Mouse (Mus musculus): ENCODE results near the gene Sgca. TPM values are rescaled to one million over a fixed set of nuclear protein-coding genes. Genes with fewer than 3 reads are reported as not detected.
A peak's percentile ranks its signal among the peaks of the same experiment; 100 is the strongest.

Gene Sgca
- 0.22 TPM in 1 of 2 replicates, not detected in the other for polyA plus RNA-seq (2014; fragmentation: Nextera tagmentation; extraction: Ambion mirVana)

GRCm38 (mm10) chr11:94976199-94976598 is at the start of gene Sgca:
Sgca (minus strand) TSS chr11:94976327.
- H3K36me3 ChIP-seq (ENCODE audit: control insufficient read depth, insufficient read depth, low read length), result no peaks in the 10 kb centered on the region
- peaks cover 4% of the 10 kb centered on the region; the same call in 1 of the 2 replicates for H3K4me1 ChIP-seq (replicated peaks; ENCODE audit: control insufficient read depth, insufficient read depth, low read length)
- ATAC-seq (replicated peaks; ENCODE audit: low FRiP score, low TSS enrichment, low read depth) (no peak), DNase-seq (ENCODE audit: low spot score) (no peak)
- no peak within 1 kb of the TSS for H3K9ac ChIP-seq (ENCODE audit: low read length)
- 70% methylated on average over 5 of the region's 5 CpGs for WGBS
- no peak within 1 kb of the TSS for H3K27ac ChIP-seq (ENCODE audit: low read depth)
- no peak within 1 kb of the TSS for H3K4me2 ChIP-seq (ENCODE audit: low read length)
- H3K9me3 ChIP-seq (ENCODE audit: control insufficient read depth, low read length), result no peaks in the 10 kb centered on the region
- no peaks in the 10 kb centered on the region for H3K27me3 ChIP-seq (replicated peaks; ENCODE audit: control insufficient read depth, insufficient read depth, low read length)
- H3K4me3 ChIP-seq (ENCODE audit: low read depth, low read length), result no peak within 1 kb of the TSS

- H3K4me2 ChIP-seq (ENCODE audit: low read length), result no peak overlapping the region
- no peaks in the 10 kb centered on the region for H3K4me1 ChIP-seq (replicated peaks; ENCODE audit: control insufficient read depth, insufficient read depth, low read length)
- ATAC-seq (replicated peaks; ENCODE audit: low FRiP score, low TSS enrichment, low read depth) (no peak), DNase-seq (ENCODE audit: low spot score) (no peak)
- no peaks in the 10 kb centered on the region for H3K9me3 ChIP-seq (ENCODE audit: control insufficient read depth, low read length)
- no peak overlapping the region for H3K4me3 ChIP-seq (ENCODE audit: low read depth, low read length)
- no peaks in the 10 kb centered on the region for H3K27me3 ChIP-seq (replicated peaks; ENCODE audit: control insufficient read depth, insufficient read depth, low read length)
- peaks cover 48% of the 10 kb centered on the region for H3K36me3 ChIP-seq (ENCODE audit: control insufficient read depth, insufficient read depth, low read length)
- no peak overlapping the region for H3K9ac ChIP-seq (ENCODE audit: low read length)
- 88% methylated on average over 11 of the region's 11 CpGs for WGBS
- H3K27ac ChIP-seq (ENCODE audit: low read depth), result no peak overlapping the region
Observed at GRCm38 (mm10) chr11:95025227-95026012, 49.3 kb upstream of the Sgca start.

GRCm38 (mm10) chr11:95024439-95025184 is 48.5 kb upstream of the Sgca start:
- H3K9ac ChIP-seq (ENCODE audit: low read length), result no peak overlapping the region
- H3K4me3 ChIP-seq (ENCODE audit: low read depth, low read length), result no peak overlapping the region
- H3K36me3 ChIP-seq (ENCODE audit: control insufficient read depth, insufficient read depth, low read length), result peaks cover 57% of the 10 kb centered on the region
- H3K27me3 ChIP-seq (replicated peaks; ENCODE audit: control insufficient read depth, insufficient read depth, low read length), result no peaks in the 10 kb centered on the region
- 70% methylated on average over 29 of the region's 29 CpGs for WGBS
- H3K9me3 ChIP-seq (ENCODE audit: control insufficient read depth, low read length), result no peaks in the 10 kb centered on the region
- DNase-seq (ENCODE audit: low spot score) (no peak), ATAC-seq (replicated peaks; ENCODE audit: low FRiP score, low TSS enrichment, low read depth) (no peak)
- H3K27ac ChIP-seq (ENCODE audit: low read depth), result no peak overlapping the region
- no peaks in the 10 kb centered on the region for H3K4me1 ChIP-seq (replicated peaks; ENCODE audit: control insufficient read depth, insufficient read depth, low read length)
- no peak overlapping the region for H3K4me2 ChIP-seq (ENCODE audit: low read length)

- no peak for ATAC-seq (replicated peaks; ENCODE audit: low FRiP score, low TSS enrichment, low read depth)
- peaks cover 67% of the 10 kb centered on the region for H3K36me3 ChIP-seq (ENCODE audit: control insufficient read depth, insufficient read depth, low read length)
Observed at GRCm38 (mm10) chr11:95023481-95023880, 47.4 kb upstream of the Sgca start.

GRCm38 (mm10) chr11:95022237-95022992 is 46.3 kb upstream of the Sgca start:
- Histone ChIP-seq H3K4me3 (ENCODE audit: low read depth, low read length) (no peak overlapping the region), H3K4me2 (ENCODE audit: low read length) (no peak overlapping the region), H3K9me3 (ENCODE audit: control insufficient read depth, low read length) (no peaks in the 10 kb centered on the region), H3K9ac (ENCODE audit: low read length) (no peak overlapping the region), H3K27ac (ENCODE audit: low read depth) (no peak overlapping the region), H3K27me3 (replicated peaks; ENCODE audit: control insufficient read depth, insufficient read depth, low read length) (no peaks in the 10 kb centered on the region), H3K4me1 (replicated peaks; ENCODE audit: control insufficient read depth, insufficient read depth, low read length) (no peaks in the 10 kb centered on the region), H3K36me3 (ENCODE audit: control insufficient read depth, insufficient read depth, low read length) (peaks cover 68% of the 10 kb centered on the region)
- no peak for DNase-seq (ENCODE audit: low spot score)
- WGBS, result 75% methylated on average over 10 of the region's 10 CpGs
- ATAC-seq (replicated peaks; ENCODE audit: low FRiP score, low TSS enrichment, low read depth), result no peak

More at GRCm38 (mm10) chr11:95023481-95023880, 47.4 kb upstream of the Sgca start:
- Histone ChIP-seq H3K27ac (ENCODE audit: low read depth) (no peak overlapping the region), H3K9me3 (ENCODE audit: control insufficient read depth, low read length) (no peaks in the 10 kb centered on the region), H3K4me1 (replicated peaks; ENCODE audit: control insufficient read depth, insufficient read depth, low read length) (no peaks in the 10 kb centered on the region), H3K27me3 (replicated peaks; ENCODE audit: control insufficient read depth, insufficient read depth, low read length) (no peaks in the 10 kb centered on the region), H3K4me3 (ENCODE audit: low read depth, low read length) (no peak overlapping the region), H3K4me2 (ENCODE audit: low read length) (no peak overlapping the region), H3K9ac (ENCODE audit: low read length) (no peak overlapping the region)
- no peak for DNase-seq (ENCODE audit: low spot score)
- 93% methylated on average over 9 of the region's 9 CpGs for WGBS

- WGBS, result 71% methylated on average over 3 of the region's 3 CpGs
- DNase-seq (ENCODE audit: low spot score) (no peak), ATAC-seq (replicated peaks; ENCODE audit: low FRiP score, low TSS enrichment, low read depth) (no peak)
- Histone ChIP-seq H3K27me3 (replicated peaks; ENCODE audit: control insufficient read depth, insufficient read depth, low read length) (no peaks in the 10 kb centered on the region), H3K9me3 (ENCODE audit: control insufficient read depth, low read length) (no peaks in the 10 kb centered on the region), H3K27ac (ENCODE audit: low read depth) (no peak overlapping the region), H3K4me3 (ENCODE audit: low read depth, low read length) (no peak overlapping the region), H3K4me2 (ENCODE audit: low read length) (no peak overlapping the region), H3K4me1 (replicated peaks; ENCODE audit: control insufficient read depth, insufficient read depth, low read length) (peaks cover 15% of the 10 kb centered on the region), H3K9ac (ENCODE audit: low read length) (no peak overlapping the region), H3K36me3 (ENCODE audit: control insufficient read depth, insufficient read depth, low read length) (peaks cover 41% of the 10 kb centered on the region)
Observed at GRCm38 (mm10) chr11:95015484-95015883, 39.4 kb upstream of the Sgca start.

- H3K27ac ChIP-seq (ENCODE audit: low read depth), result no peak overlapping the region
Observed at GRCm38 (mm10) chr11:95012487-95012886, 36.4 kb upstream of the Sgca start.

GRCm38 (mm10) chr11:95012075-95012474 is 35.9 kb upstream of the Sgca start:
- 46% methylated on average over 3 of the region's 3 CpGs for WGBS

More at GRCm38 (mm10) chr11:95012487-95012886, 36.4 kb upstream of the Sgca start:
- ATAC-seq (replicated peaks; ENCODE audit: low FRiP score, low TSS enrichment, low read depth) (no peak), DNase-seq (ENCODE audit: low spot score) (no peak)
- Histone ChIP-seq H3K9me3 (ENCODE audit: control insufficient read depth, low read length) (no peaks in the 10 kb centered on the region), H3K9ac (ENCODE audit: low read length) (no peak overlapping the region), H3K4me3 (ENCODE audit: low read depth, low read length) (no peak overlapping the region), H3K36me3 (ENCODE audit: control insufficient read depth, insufficient read depth, low read length) (peaks cover 21% of the 10 kb centered on the region), H3K4me1 (replicated peaks; ENCODE audit: control insufficient read depth, insufficient read depth, low read length) (peaks cover 27% of the 10 kb centered on the region), H3K27me3 (replicated peaks; ENCODE audit: control insufficient read depth, insufficient read depth, low read length) (no peaks in the 10 kb centered on the region), H3K4me2 (ENCODE audit: low read length) (peak overlapping the region; percentile 80)
- 41% methylated on average over 3 of the region's 3 CpGs for WGBS

More at GRCm38 (mm10) chr11:95012075-95012474, 35.9 kb upstream of the Sgca start:
- Histone ChIP-seq H3K36me3 (ENCODE audit: control insufficient read depth, insufficient read depth, low read length) (peaks cover 17% of the 10 kb centered on the region), H3K4me1 (replicated peaks; ENCODE audit: control insufficient read depth, insufficient read depth, low read length) (peaks cover 32% of the 10 kb centered on the region), H3K27ac (ENCODE audit: low read depth) (no peak overlapping the region), H3K27me3 (replicated peaks; ENCODE audit: control insufficient read depth, insufficient read depth, low read length) (no peaks in the 10 kb centered on the region), H3K9ac (ENCODE audit: low read length) (no peak overlapping the region; the same call in 1 of the 2 replicates), H3K4me2 (ENCODE audit: low read length) (peak overlapping the region; percentile 80), H3K9me3 (ENCODE audit: control insufficient read depth, low read length) (no peaks in the 10 kb centered on the region), H3K4me3 (ENCODE audit: low read depth, low read length) (peak overlapping the region; percentile 77; the same call in 1 of the 2 replicates)
- ATAC-seq (replicated peaks; ENCODE audit: low FRiP score, low TSS enrichment, low read depth) (no peak), DNase-seq (ENCODE audit: low spot score) (no peak)
